Comparison of ENCODE assay signal across 10 mouse cellular contexts in the genomic region with DNA sequence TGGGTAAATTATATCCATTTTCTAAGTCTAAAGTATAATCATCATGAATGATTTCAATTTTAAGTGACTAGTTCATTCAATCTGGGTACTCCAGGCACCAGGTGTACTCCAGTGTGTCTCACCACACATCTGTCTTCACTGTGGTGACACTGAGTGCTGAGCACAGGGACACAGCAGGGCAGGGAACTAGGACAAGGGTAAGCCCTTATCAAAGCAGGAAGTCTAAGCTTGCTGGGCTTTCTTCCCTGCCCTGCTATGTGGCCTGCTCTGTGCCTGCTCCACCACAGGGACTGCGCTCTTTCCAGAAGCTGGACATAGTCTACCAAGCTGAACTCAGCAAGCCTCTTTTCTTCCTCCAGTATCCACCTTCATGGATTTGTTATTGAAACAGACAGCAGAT. TPM values are rescaled to one million over a fixed set of nuclear protein-coding genes. Genes with fewer than 3 reads are reported as not detected.
DNase-seq lines count a peak whose midpoint lies in the region; ATAC-seq and TF ChIP-seq lines count a peak whose summit lies in the region.
"Had no signal": no experiment of that assay in that cellular context is flagged by ENCODE, and none has a peak within 500 bp of the region (broad histone marks: within the 10 kb centered on the region; RNA-seq: fewer than 3 reads in every experiment).

No protein-coding gene starts in this region.

- no peak overlapping the region for H3K9ac ChIP-seq in heart, embryonic 11.5 days (ENCODE audit: low read depth, low read length)
- H3K9ac ChIP-seq in stomach, postnatal 0 days (ENCODE audit: low read length) = no peak overlapping the region
- H3K9ac ChIP-seq: embryonic facial prominence, embryonic 13.5 days had no signal

- H3K27me3 ChIP-seq in heart, embryonic 11.5 days (ENCODE audit: control insufficient read depth, insufficient read depth, low read length) = no peaks in the 10 kb centered on the region
- H3K27me3 ChIP-seq in stomach, postnatal 0 days (ENCODE audit: control insufficient read depth, insufficient read depth, low read length) = no peaks in the 10 kb centered on the region
- H3K27me3 ChIP-seq: CH12.LX; embryonic facial prominence, embryonic 13.5 days had no signal

- no peak overlapping the region for H3K27ac ChIP-seq in heart, embryonic 11.5 days (ENCODE audit: low read depth, low read length)
- H3K27ac ChIP-seq in stomach, postnatal 0 days (replicated peaks) = peak overlapping the region; percentile 58; the same call in 1 of the 2 replicates
- H3K27ac ChIP-seq: embryonic facial prominence, embryonic 13.5 days had no signal

- no peaks in the 10 kb centered on the region for H3K36me3 ChIP-seq in heart, embryonic 11.5 days (ENCODE audit: control insufficient read depth, insufficient read depth, low read length)
- no peaks in the 10 kb centered on the region for H3K36me3 ChIP-seq in stomach, postnatal 0 days (ENCODE audit: control insufficient read depth, insufficient read depth, low read length)

- H3K9me3 ChIP-seq in heart, embryonic 11.5 days (replicated peaks; ENCODE audit: control insufficient read depth, low read length) = no peaks in the 10 kb centered on the region
- H3K9me3 ChIP-seq in stomach, postnatal 0 days (ENCODE audit: control insufficient read depth, low read length) = no peaks in the 10 kb centered on the region
- H3K9me3 ChIP-seq: embryonic facial prominence, embryonic 13.5 days had no signal

- no peak overlapping the region for H3K4me2 ChIP-seq in heart, embryonic 11.5 days
- no peak overlapping the region for H3K4me2 ChIP-seq in stomach, postnatal 0 days (replicated peaks; ENCODE audit: low read depth)
- H3K4me2 ChIP-seq: embryonic facial prominence, embryonic 13.5 days had no signal

- no peak for TF ChIP-seq EP300 in stomach, postnatal 0 days (optimal IDR thresholded peaks at IDR 0.05)

- ATAC-seq in heart, embryonic 11.5 days (replicated peaks; ENCODE audit: insufficient number of reproducible peaks, low FRiP score, low TSS enrichment) = peak; percentile 72; the same call in 1 of the 2 replicates
- ATAC-seq in stomach, postnatal 0 days (ENCODE audit: low FRiP score, low TSS enrichment) = peak; percentile 99
- no peak for ATAC-seq in erythroid progenitor cell, adult 5-6 weeks (replicated peaks; ENCODE audit: low FRiP score, poor library complexity, severe bottlenecking)

- TF ChIP-seq CTCF in stomach, postnatal 0 days (IDR thresholded peaks at IDR 0.05; ENCODE audit: low read depth) = no peak

- DNase-seq in lung, postnatal 36 days = peak; percentile 37
- DNase-seq in lung, postnatal 10 days = no peak
- peak; percentile 40 for DNase-seq in large intestine, adult 2 months (ENCODE audit: low read depth, low spot score)
- DNase-seq in stomach, postnatal 0 days (ENCODE audit: low spot score) = peak; percentile 63
- no peak for DNase-seq in layer of hippocampus, adult 9-11 months
- DNase-seq: cerebellum, adult 11-12 months had no signal

- 76% methylated on average over 1 of the region's 1 CpGs for WGBS in heart, embryonic 11.5 days (ENCODE audit: insufficient replicate concordance)
- 26% methylated on average over 1 of the region's 1 CpGs for WGBS in large intestine, adult 2 months
- 89% methylated on average over 1 of the region's 1 CpGs for WGBS in stomach, postnatal 0 days

- H3K4me1 ChIP-seq in heart, embryonic 11.5 days (ENCODE audit: control insufficient read depth, insufficient read depth, low read length) = peaks cover 6% of the 10 kb centered on the region; the same call in 1 of the 2 replicates
- no peaks in the 10 kb centered on the region for H3K4me1 ChIP-seq in stomach, postnatal 0 days (replicated peaks; ENCODE audit: control insufficient read depth, insufficient read depth)
- H3K4me1 ChIP-seq: embryonic facial prominence, embryonic 13.5 days had no signal

- no peak overlapping the region for H3K4me3 ChIP-seq in heart, embryonic 11.5 days (ENCODE audit: low read depth, low read length)
- no peak overlapping the region for H3K4me3 ChIP-seq in stomach, postnatal 0 days (ENCODE audit: low read depth, low read length)
- H3K4me3 ChIP-seq: embryonic facial prominence, embryonic 13.5 days had no signal

RNA-seq across cellular contexts. Expression of a gene that starts 18.0 kb away (rescaled TPM):
- 119 and 124 TPM in 2 replicates for polyA plus RNA-seq in heart, embryonic 11.5 days (2014; fragmentation: Nextera tagmentation; extraction: Ambion mirVana)
- 10.2 and 11.1 TPM in 2 replicates for polyA plus RNA-seq in large intestine, adult 2 months (2012; rRNA removed)
- polyA plus RNA-seq in stomach, postnatal 0 days (2015; fragmentation: Nextera tagmentation; extraction: Ambion mirVana) = 44.7 and 46.7 TPM in 2 replicates
- 29.9 and 61.6 TPM in 2 replicates for total RNA-seq in erythroid progenitor cell, adult 5-6 weeks (2015; ENCODE audit: low replicate concordance)
- 29.9 and 31.2 TPM in 2 replicates for total RNA-seq in erythroid progenitor cell, adult 5-6 weeks (2017; ENCODE audit: low replicate concordance)

RNA-seq across cellular contexts. Expression of a gene that starts 43.8 kb away (rescaled TPM):
- polyA plus RNA-seq in heart, embryonic 11.5 days (2014; fragmentation: Nextera tagmentation; extraction: Ambion mirVana) = 12.0 and 14.1 TPM in 2 replicates
- 1.5 and 3.0 TPM in 2 replicates for polyA plus RNA-seq in large intestine, adult 2 months (2012; rRNA removed)
- polyA plus RNA-seq in stomach, postnatal 0 days (2015; fragmentation: Nextera tagmentation; extraction: Ambion mirVana) = 5.2 and 5.7 TPM in 2 replicates
- 8.6 and 13.4 TPM in 2 replicates for total RNA-seq in erythroid progenitor cell, adult 5-6 weeks (2015; ENCODE audit: low replicate concordance)
- 15.2 and 23.7 TPM in 2 replicates for total RNA-seq in erythroid progenitor cell, adult 5-6 weeks (2017; ENCODE audit: low replicate concordance)

Comparison
In these comparisons a context has a peak if more than half of its experiments do, and no peak if none do; other contexts are left out.
1. DNase-seq: peak in lung, postnatal 36 days (single experiment), large intestine, adult 2 months (single experiment) and stomach, postnatal 0 days (single experiment); none in lung, postnatal 10 days (single experiment) and layer of hippocampus, adult 9-11 months (single experiment).